Mouse (Mus musculus) hindbrain, embryonic 16.5 days (tissue): ENCODE measurements around the gene Faim. TPM values are rescaled to one million over a fixed set of nuclear protein-coding genes. Genes with fewer than 3 reads are reported as not detected.

Experiments used
- ATAC-seq: fragments of 200-750 bp; cut with Nextera tagmentation; 2 replicates; pipeline ENCODE4 v1.8.0; 2017; ENCODE audit warnings: moderate TSS enrichment, moderate library complexity
- H3K27ac ChIP-seq: fragments of 300-500 bp; sonication (generic); 2 replicates; pipeline ENCODE4 v1.5.1; 2014; ENCODE audit warnings: low read depth, mild to moderate bottlenecking, control low read depth, low read length, moderate library complexity
- H3K27me3 ChIP-seq: fragments of 300-500 bp; sonication (generic); replicated peaks from 2 replicates; pipeline ENCODE4 v1.6.1; 2014; ENCODE audit warnings: low read length; ENCODE audit not compliant: control insufficient read depth, insufficient read depth
- H3K36me3 ChIP-seq: fragments of 300-500 bp; sonication (generic); 2 replicates; pipeline ENCODE4 v1.6.1; 2014; ENCODE audit warnings: mild to moderate bottlenecking, low read length, moderate library complexity, mixed read lengths; ENCODE audit not compliant: control insufficient read depth, insufficient read depth
- H3K4me1 ChIP-seq: fragments of 300-500 bp; sonication (generic); 2 replicates; pipeline ENCODE4 v1.6.1; 2014; ENCODE audit warnings: low read depth, low read length; ENCODE audit not compliant: control insufficient read depth, insufficient read depth
- H3K4me2 ChIP-seq: fragments of 300-500 bp; sonication (generic); 2 replicates; pipeline ENCODE4 v1.6.1; 2014; ENCODE audit warnings: mild to moderate bottlenecking, low read length, control low read depth, moderate library complexity
- H3K4me3 ChIP-seq: fragments of 300-500 bp; sonication (generic); 2 replicates; pipeline ENCODE4 v1.5.1; 2014; ENCODE audit warnings: mild to moderate bottlenecking, low read length, control low read depth, moderate library complexity
- H3K9ac ChIP-seq: fragments of 300-500 bp; sonication (generic); 2 replicates; pipeline ENCODE4 v1.6.1; 2014; ENCODE audit warnings: low read depth, mild to moderate bottlenecking, control low read depth, low read length, moderate library complexity
- H3K9me3 ChIP-seq: fragments of 300-500 bp; sonication (generic); 2 replicates; pipeline ENCODE4 v1.6.1; 2014; ENCODE audit warnings: mild to moderate bottlenecking, low read length, moderate library complexity; ENCODE audit not compliant: control insufficient read depth
- WGBS: fragments of 180-500 bp; shearing (Covaris S2); extraction: QIAGEN DNeasy Blood & Tissue Kit; methylation state at CpG from one replicate; pipeline ENCODE4 v1.1.7; 2014; 5-methylcytosine and 5-hydroxymethylcytosine counted together
- polyA plus RNA-seq: library from polyadenylated mRNA; unstranded; fragments of >200 nt; fragmentation: Nextera tagmentation; extraction: Ambion mirVana; gene quantifications from 2 replicates; pipeline ENCODE4 v1.2.1, GENCODE M21; 2015

Gene Faim
- 107 and 115 TPM in 2 replicates for polyA plus RNA-seq

DNA sequence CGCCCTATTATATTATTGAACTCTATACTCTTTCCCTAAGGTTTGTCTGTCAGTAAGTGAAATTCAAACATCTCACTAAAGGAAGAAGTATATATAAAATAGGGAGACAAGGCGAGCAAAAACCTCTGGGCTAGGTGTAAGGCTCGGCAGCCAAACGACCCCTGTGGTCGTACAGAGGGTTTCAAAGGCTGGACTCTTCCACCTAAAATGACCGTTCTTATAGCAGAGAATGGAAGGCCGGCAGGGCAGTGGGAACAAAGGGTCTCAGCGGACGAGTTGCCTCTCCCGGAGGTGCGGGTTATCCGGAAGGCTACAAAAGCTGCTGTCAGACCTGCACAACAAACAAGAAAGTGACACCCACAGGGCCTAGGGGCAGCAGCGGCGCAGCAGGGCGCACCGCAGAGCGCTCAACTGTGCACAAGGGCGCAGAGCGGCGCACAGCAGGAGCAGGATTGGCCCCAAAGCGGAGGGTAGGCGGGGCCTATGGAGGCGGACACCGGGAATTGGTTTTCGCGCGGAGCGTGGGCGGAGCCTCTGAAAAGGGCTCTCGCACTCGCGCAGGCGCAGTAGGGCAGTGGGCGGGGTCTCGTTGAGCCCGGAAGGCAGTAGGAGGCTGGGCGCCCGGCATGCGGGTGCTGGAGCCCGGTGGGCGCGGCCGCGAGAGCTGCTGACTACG, at the start of gene Faim:
Gene Faim, plus strand, starts transcription at position 574 of the 676 bp plus-strand sequence.
- peak within 1 kb of the TSS; percentile 94 for H3K4me3 ChIP-seq
- no peaks in the 10 kb centered on the region for H3K9me3 ChIP-seq
- 2% methylated on average over 44 of the region's 45 CpGs for WGBS
- peaks cover 10% of the 10 kb centered on the region for H3K4me1 ChIP-seq
- no peaks in the 10 kb centered on the region for H3K36me3 ChIP-seq
- peak within 1 kb of the TSS; percentile 87 for H3K4me2 ChIP-seq
- no peaks in the 10 kb centered on the region; the same call in 1 of the 2 replicates for H3K27me3 ChIP-seq
- ATAC-seq, result peak; percentile 96
- H3K9ac ChIP-seq, result peak within 1 kb of the TSS; percentile 91
- H3K27ac ChIP-seq, result peak within 1 kb of the TSS; percentile 85

GRCm38 (mm10) chr9:98939290-98939689, 46.9 kb upstream of the Faim start:
- 22% methylated on average over 2 of the region's 2 CpGs for WGBS
- no peak for ATAC-seq
- Histone ChIP-seq H3K27ac (no peak overlapping the region), H3K36me3 (no peaks in the 10 kb centered on the region), H3K4me2 (no peak overlapping the region), H3K4me3 (no peak overlapping the region), H3K4me1 (no peaks in the 10 kb centered on the region), H3K9ac (no peak overlapping the region), H3K27me3 (no peaks in the 10 kb centered on the region), H3K9me3 (no peaks in the 10 kb centered on the region)

- Histone ChIP-seq H3K36me3 (no peaks in the 10 kb centered on the region), H3K4me1 (peaks cover 26% of the 10 kb centered on the region), H3K27ac (no peak overlapping the region), H3K27me3 (peaks cover 32% of the 10 kb centered on the region), H3K9me3 (no peaks in the 10 kb centered on the region), H3K4me2 (peak overlapping the region; percentile 42), H3K4me3 (peak overlapping the region; percentile 16; the same call in 1 of the 2 replicates), H3K9ac (no peak overlapping the region; the same call in 1 of the 2 replicates)
- peak; percentile 51 for ATAC-seq
- WGBS, result under 1% methylated on average over 40 of the region's 40 CpGs
Measured at GRCm38 (mm10) chr9:98952171-98953050, 33.8 kb upstream of the Faim start.

- peaks cover 26% of the 10 kb centered on the region for H3K4me1 ChIP-seq
- 6% methylated on average over 4 of the region's 4 CpGs for WGBS
- no peaks in the 10 kb centered on the region for H3K9me3 ChIP-seq
- H3K4me2 ChIP-seq, result no peak overlapping the region
- H3K9ac ChIP-seq, result no peak overlapping the region
- H3K27me3 ChIP-seq, result peaks cover 32% of the 10 kb centered on the region
- H3K4me3 ChIP-seq, result no peak overlapping the region
- no peak overlapping the region for H3K27ac ChIP-seq
- H3K36me3 ChIP-seq, result no peaks in the 10 kb centered on the region
- ATAC-seq, result no peak
Measured at GRCm38 (mm10) chr9:98953291-98953690, 32.9 kb upstream of the Faim start.

DNA sequence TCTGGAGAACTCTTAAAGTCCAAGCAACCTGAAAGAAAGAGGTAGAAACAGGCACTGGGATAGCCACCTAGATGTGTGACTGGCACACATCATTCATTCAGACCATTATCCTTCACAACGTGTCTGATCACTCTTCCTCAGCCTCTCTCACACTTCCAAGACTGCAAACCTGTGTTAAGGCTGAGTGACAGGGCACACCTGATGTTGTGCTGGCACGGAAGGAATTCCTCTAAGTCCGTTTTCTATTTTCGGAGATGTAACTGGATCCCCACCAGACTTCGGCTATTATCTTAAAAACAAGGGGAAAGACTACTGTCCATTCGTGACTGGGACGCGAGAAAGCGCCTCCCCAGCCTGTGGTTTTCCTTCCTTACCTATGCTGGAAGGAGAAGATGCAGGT, 32.3 kb upstream of the Faim start:
- Histone ChIP-seq H3K4me3 (no peak overlapping the region), H3K9me3 (no peaks in the 10 kb centered on the region)
- ATAC-seq, result no peak

GRCm38 (mm10) chr9:98954391-98955102, 31.6 kb upstream of the Faim start:
- ATAC-seq, result no peak
- Histone ChIP-seq H3K27me3 (peaks cover 43% of the 10 kb centered on the region), H3K4me1 (peaks cover 26% of the 10 kb centered on the region), H3K4me2 (peak overlapping the region; percentile 54), H3K9me3 (no peaks in the 10 kb centered on the region), H3K9ac (0 out of 2 replicates have a peak overlapping the region, but pooled peaks have one; percentile 6), H3K27ac (no peak overlapping the region), H3K36me3 (no peaks in the 10 kb centered on the region), H3K4me3 (peak overlapping the region; percentile 41)
- WGBS, result 1% methylated on average over 33 of the region's 33 CpGs

More for the DNA sequence above, 32.3 kb upstream of the Faim start:
- Histone ChIP-seq H3K4me2 (no peak overlapping the region), H3K4me1 (peaks cover 26% of the 10 kb centered on the region), H3K9ac (no peak overlapping the region), H3K27me3 (peaks cover 36% of the 10 kb centered on the region), H3K27ac (no peak overlapping the region), H3K36me3 (no peaks in the 10 kb centered on the region)
- WGBS, result 3% methylated on average over 9 of the region's 9 CpGs

DNA sequence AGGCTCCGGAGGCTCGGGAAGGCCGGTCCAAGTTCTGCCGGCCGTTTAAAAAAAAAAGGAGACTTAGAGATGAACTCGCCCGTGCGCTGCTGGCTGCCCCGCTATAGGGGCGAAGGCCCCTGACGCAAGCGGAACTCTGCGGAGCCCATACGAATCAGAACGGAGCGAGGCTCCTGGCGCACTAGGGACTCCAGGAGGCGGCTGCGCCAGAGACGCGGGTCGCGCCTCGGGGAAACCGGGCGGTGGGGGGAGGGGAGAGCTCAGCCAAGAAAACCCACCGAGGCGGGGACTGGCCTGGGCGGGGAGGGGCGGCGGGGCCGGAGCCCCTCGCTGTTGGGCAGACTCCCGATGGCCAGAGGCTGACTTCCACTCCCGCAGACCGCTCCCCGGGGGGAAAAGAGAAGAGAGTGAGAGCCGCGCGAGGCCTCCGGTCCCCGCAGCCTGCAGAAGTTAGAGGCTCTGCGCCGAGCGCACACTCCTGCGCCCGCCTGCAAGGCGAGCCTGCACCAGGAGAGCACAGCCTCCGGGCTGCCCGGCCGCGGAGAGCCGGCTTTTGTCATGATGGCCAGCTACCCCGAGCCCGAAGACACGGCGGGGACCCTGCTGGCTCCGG, 31.0 kb upstream of the Faim start, which contains the start of gene Foxl2:
Gene Foxl2, plus strand, starts transcription at position 186 of the 613 bp plus-strand sequence.
- under 1% methylated on average over 48 of the region's 58 CpGs for whole genome bisulfite sequencing

DNA sequence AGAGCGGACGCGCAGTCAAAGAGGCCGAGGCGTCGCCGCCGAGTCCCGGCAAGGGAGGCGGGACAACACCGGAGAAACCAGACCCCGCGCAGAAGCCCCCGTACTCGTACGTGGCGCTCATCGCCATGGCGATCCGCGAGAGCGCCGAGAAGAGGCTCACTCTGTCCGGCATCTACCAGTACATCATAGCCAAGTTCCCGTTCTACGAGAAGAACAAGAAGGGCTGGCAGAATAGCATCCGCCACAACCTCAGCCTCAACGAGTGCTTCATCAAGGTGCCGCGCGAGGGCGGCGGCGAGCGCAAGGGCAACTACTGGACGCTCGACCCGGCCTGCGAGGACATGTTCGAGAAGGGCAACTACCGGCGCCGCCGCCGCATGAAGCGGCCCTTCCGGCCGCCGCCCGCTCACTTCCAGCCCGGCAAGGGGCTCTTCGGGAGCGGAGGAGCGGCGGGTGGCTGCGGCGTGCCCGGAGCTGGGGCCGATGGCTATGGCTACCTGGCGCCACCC, 30.4 kb upstream of the Faim start:
- under 1% methylated on average over 50 of the region's 60 CpGs for WGBS
- Histone ChIP-seq H3K9me3 (no peaks in the 10 kb centered on the region), H3K4me1 (peaks cover 26% of the 10 kb centered on the region), H3K27ac (peak overlapping the region; percentile 45), H3K4me2 (peak overlapping the region; percentile 54), H3K27me3 (peaks cover 50% of the 10 kb centered on the region), H3K36me3 (no peaks in the 10 kb centered on the region), H3K9ac (peak overlapping the region; percentile 55), H3K4me3 (peak overlapping the region; percentile 41)
- ATAC-seq, result no peak

More for the DNA sequence above, 31.0 kb upstream of the Faim start, which contains the start of gene Foxl2:
- H3K9ac ChIP-seq, result peak within 1 kb of the TSS; percentile 55
- peak within 1 kb of the TSS; percentile 41 for H3K4me3 ChIP-seq
- peaks cover 26% of the 10 kb centered on the region for H3K4me1 ChIP-seq
- 0 out of 2 replicates have a peak, but pooled peaks have one; percentile 38 for ATAC-seq
- no peaks in the 10 kb centered on the region for H3K36me3 ChIP-seq
- no peaks in the 10 kb centered on the region for H3K9me3 ChIP-seq
- H3K27me3 ChIP-seq, result peaks cover 47% of the 10 kb centered on the region
- H3K4me2 ChIP-seq, result peak within 1 kb of the TSS; percentile 54
- H3K27ac ChIP-seq, result peak within 1 kb of the TSS; percentile 45
